Mouse (Mus musculus) midbrain, embryonic 16.5 days (tissue): ENCODE measurements around the gene Plcb3. TPM values are rescaled to one million over a fixed set of nuclear protein-coding genes. Genes with fewer than 3 reads are reported as not detected.

Experiments
- ATAC-seq: fragments of 200-750 bp; cut with Nextera tagmentation; 2 replicates; pipeline ENCODE4 v1.8.0; 2017; ENCODE audit warnings: moderate TSS enrichment
- H3K27ac ChIP-seq: fragments of 300-500 bp; sonication (generic); 2 replicates; pipeline ENCODE4 v1.5.1; 2014; ENCODE audit warnings: mild to moderate bottlenecking, low read length, mixed read lengths
- H3K27me3 ChIP-seq: fragments of 300-500 bp; sonication (generic); 2 replicates; pipeline ENCODE4 v1.6.1; 2014; ENCODE audit warnings: low read depth, low read length, mixed read lengths; ENCODE audit not compliant: control insufficient read depth, insufficient read depth
- H3K36me3 ChIP-seq: fragments of 300-500 bp; sonication (generic); 2 replicates; pipeline ENCODE4 v1.6.1; 2014; ENCODE audit warnings: mild to moderate bottlenecking, low read length, moderate library complexity, mixed read lengths; ENCODE audit not compliant: control insufficient read depth, insufficient read depth
- H3K4me1 ChIP-seq: fragments of 300-500 bp; sonication (generic); 2 replicates; pipeline ENCODE4 v1.6.1; 2014; ENCODE audit warnings: mild to moderate bottlenecking, low read length, mixed read lengths; ENCODE audit not compliant: control insufficient read depth, insufficient read depth
- H3K4me2 ChIP-seq: fragments of 300-500 bp; sonication (generic); 2 replicates; pipeline ENCODE4 v1.6.1; 2014; ENCODE audit warnings: mild to moderate bottlenecking, low read length, mixed read lengths
- H3K4me3 ChIP-seq: fragments of 300-500 bp; sonication (generic); 2 replicates; pipeline ENCODE4 v1.5.1; 2014; ENCODE audit warnings: low read depth, mild to moderate bottlenecking, low read length, moderate library complexity, mixed read lengths
- H3K9ac ChIP-seq: fragments of 300-500 bp; sonication (generic); 2 replicates; pipeline ENCODE4 v1.6.1; 2014; ENCODE audit warnings: low read depth, low read length, mixed read lengths
- H3K9me3 ChIP-seq: fragments of 300-500 bp; sonication (generic); replicated peaks from 2 replicates; pipeline ENCODE4 v1.6.1; 2014; ENCODE audit warnings: mild to moderate bottlenecking, low read length, mixed read lengths; ENCODE audit not compliant: control insufficient read depth, poor library complexity, severe bottlenecking
- WGBS: fragments of 180-500 bp; shearing (Covaris S2); extraction: QIAGEN DNeasy Blood & Tissue Kit; methylation state at CpG from one replicate; pipeline ENCODE4 v1.1.7; 2014; 5-methylcytosine and 5-hydroxymethylcytosine counted together
- polyA plus RNA-seq: library from polyadenylated mRNA; unstranded; fragments of >200 nt; fragmentation: Nextera tagmentation; extraction: Ambion mirVana; gene quantifications from 2 replicates; pipeline ENCODE4 v1.2.1, GENCODE M21; 2015

Plcb3 gene
- polyA plus RNA-seq, 1 experiment from 2014 or later: 9.7 TPM

GRCm38 (mm10) chr19:6939106-6940002 lies 36.9 kb downstream of the Plcb3 start:
- Histone ChIP-seq H3K4me3 (peak overlapping the region; percentile 6; the same call in 1 of the 2 replicates), H3K9ac (peak overlapping the region; percentile 32), H3K27ac (no peak overlapping the region), H3K36me3 (no peaks in the 10 kb centered on the region), H3K4me1 (peaks cover 31% of the 10 kb centered on the region), H3K9me3 (no peaks in the 10 kb centered on the region), H3K27me3 (peaks cover 11% of the 10 kb centered on the region), H3K4me2 (peak overlapping the region; percentile 99)
- no peak for ATAC-seq
- WGBS: 86% methylated on average over 20 of the region's 20 CpGs

GRCm38 (mm10) chr19:6937541-6938465 lies 38.5 kb downstream of the Plcb3 start:
- H3K9me3 ChIP-seq: no peaks in the 10 kb centered on the region
- 79% methylated on average over 16 of the region's 16 CpGs for WGBS
- ATAC-seq: no peak
- H3K4me1 ChIP-seq: peaks cover 36% of the 10 kb centered on the region
- H3K4me3 ChIP-seq: no peak overlapping the region
- H3K4me2 ChIP-seq: no peak overlapping the region
- no peaks in the 10 kb centered on the region for H3K36me3 ChIP-seq
- H3K27ac ChIP-seq: no peak overlapping the region
- H3K9ac ChIP-seq: no peak overlapping the region
- H3K27me3 ChIP-seq: peaks cover 25% of the 10 kb centered on the region

GRCm38 (mm10) chr19:6936299-6936698 lies 40.0 kb downstream of the Plcb3 start:
- Histone ChIP-seq H3K27me3 (peaks cover 40% of the 10 kb centered on the region), H3K4me1 (peaks cover 34% of the 10 kb centered on the region)
- 23% methylated on average over 3 of the region's 3 CpGs for whole genome bisulfite sequencing

GRCm38 (mm10) chr19:6934195-6934977 lies 41.9 kb downstream of the Plcb3 start, which contains the start of gene Kcnk4:
Gene Kcnk4, minus strand, starts transcription at chr19:6934515.
- WGBS: 7% methylated on average over 23 of the region's 23 CpGs
- Histone ChIP-seq H3K27me3 (peaks cover 49% of the 10 kb centered on the region), H3K36me3 (no peaks in the 10 kb centered on the region), H3K9ac (peak within 1 kb of the TSS; percentile 79), H3K4me2 (peak within 1 kb of the TSS; percentile 83), H3K4me3 (peak within 1 kb of the TSS; percentile 48), H3K4me1 (peaks cover 20% of the 10 kb centered on the region), H3K9me3 (no peaks in the 10 kb centered on the region), H3K27ac (no peak within 1 kb of the TSS)
- ATAC-seq: peak; percentile 13

More at GRCm38 (mm10) chr19:6936299-6936698, 40.0 kb downstream of the Plcb3 start:
- Histone ChIP-seq H3K27ac (no peak overlapping the region), H3K4me2 (no peak overlapping the region), H3K9me3 (no peaks in the 10 kb centered on the region), H3K9ac (no peak overlapping the region), H3K4me3 (no peak overlapping the region), H3K36me3 (no peaks in the 10 kb centered on the region)
- ATAC-seq: no peak

GRCm38 (mm10) chr19:6933436-6934194 lies 42.7 kb downstream of the Plcb3 start:
- H3K27ac ChIP-seq: no peak overlapping the region
- H3K9ac ChIP-seq: peak overlapping the region; percentile 79
- peak; percentile 69 for ATAC-seq
- H3K4me2 ChIP-seq: peak overlapping the region; percentile 83
- peaks cover 54% of the 10 kb centered on the region for H3K27me3 ChIP-seq
- no peaks in the 10 kb centered on the region for H3K36me3 ChIP-seq
- peak overlapping the region; percentile 48 for H3K4me3 ChIP-seq
- peaks cover 12% of the 10 kb centered on the region for H3K4me1 ChIP-seq
- H3K9me3 ChIP-seq: no peaks in the 10 kb centered on the region
- WGBS: 3% methylated on average over 58 of the region's 58 CpGs

- WGBS: 18% methylated on average over 4 of the region's 4 CpGs
- Histone ChIP-seq H3K27me3 (peaks cover 56% of the 10 kb centered on the region), H3K9me3 (no peaks in the 10 kb centered on the region), H3K4me3 (peak overlapping the region; percentile 48), H3K9ac (peak overlapping the region; percentile 79), H3K4me1 (peaks cover 10% of the 10 kb centered on the region), H3K27ac (no peak overlapping the region), H3K36me3 (no peaks in the 10 kb centered on the region), H3K4me2 (peak overlapping the region; percentile 83)
- ATAC-seq: no peak
Measured at GRCm38 (mm10) chr19:6933102-6933435, 43.2 kb downstream of the Plcb3 start.

- H3K4me1 ChIP-seq: peaks cover 10% of the 10 kb centered on the region
- 29% methylated on average over 1 of the region's 1 CpGs for WGBS
- ATAC-seq: no peak
- no peak overlapping the region for H3K9ac ChIP-seq
- H3K4me3 ChIP-seq: no peak overlapping the region
- H3K36me3 ChIP-seq: no peaks in the 10 kb centered on the region
- H3K27ac ChIP-seq: no peak overlapping the region
- H3K4me2 ChIP-seq: no peak overlapping the region
- no peaks in the 10 kb centered on the region for H3K9me3 ChIP-seq
- H3K27me3 ChIP-seq: peaks cover 65% of the 10 kb centered on the region
Measured at GRCm38 (mm10) chr19:6932018-6932417, 44.3 kb downstream of the Plcb3 start.

- peaks cover 10% of the 10 kb centered on the region for H3K4me1 ChIP-seq
- H3K9me3 ChIP-seq: no peaks in the 10 kb centered on the region
- no peak overlapping the region for H3K9ac ChIP-seq
- H3K27me3 ChIP-seq: peaks cover 72% of the 10 kb centered on the region
- H3K27ac ChIP-seq: no peak overlapping the region
- no peaks in the 10 kb centered on the region for H3K36me3 ChIP-seq
- no peak overlapping the region for H3K4me3 ChIP-seq
- no peak overlapping the region for H3K4me2 ChIP-seq
- 4% methylated on average over 2 of the region's 2 CpGs for WGBS
- ATAC-seq: no peak
Measured at GRCm38 (mm10) chr19:6931002-6931401, 45.3 kb downstream of the Plcb3 start.
